Mouse (Mus musculus) hindbrain, embryonic 11.5 days (tissue): Measurements from ENCODE around the gene Olfr646. TPM values are rescaled to one million over a fixed set of nuclear protein-coding genes. Genes with fewer than 3 reads are reported as not detected.

Source experiments
- ATAC-seq: fragments of 200-750 bp; cut with Nextera tagmentation; 2 replicates; pipeline ENCODE4 v1.8.0; 2017; ENCODE audit warnings: mild to moderate bottlenecking, moderate TSS enrichment, moderate library complexity; ENCODE audit not compliant: low FRiP score
- DNase-seq: peaks from one replicate; pipeline ENCODE4 v3.0.0-alpha.2; 2015; ENCODE audit warnings: low spot score
- H3K27ac ChIP-seq: fragments of 300-500 bp; sonication (generic); 2 replicates; pipeline ENCODE4 v1.5.1; 2014; ENCODE audit warnings: mild to moderate bottlenecking, low read depth, low read length
- H3K27me3 ChIP-seq: fragments of 300-500 bp; sonication (generic); 2 replicates; pipeline ENCODE4 v1.6.1; 2014; ENCODE audit warnings: mild to moderate bottlenecking, low read length, moderate library complexity, mixed read lengths; ENCODE audit not compliant: control insufficient read depth, insufficient read depth
- H3K36me3 ChIP-seq: fragments of 300-500 bp; sonication (generic); 2 replicates; pipeline ENCODE4 v1.6.1; 2014; ENCODE audit warnings: mild to moderate bottlenecking, low read length, moderate library complexity, mixed read lengths; ENCODE audit not compliant: control insufficient read depth, insufficient read depth
- H3K4me1 ChIP-seq: fragments of 300-500 bp; sonication (generic); replicated peaks from 2 replicates; pipeline ENCODE4 v1.6.1; 2014; ENCODE audit warnings: low read length, mixed read lengths; ENCODE audit not compliant: control insufficient read depth, insufficient read depth
- H3K4me2 ChIP-seq: fragments of 300-500 bp; sonication (generic); replicated peaks from 2 replicates; pipeline ENCODE4 v1.6.1; 2014; ENCODE audit warnings: mild to moderate bottlenecking, low read depth, low read length
- H3K4me3 ChIP-seq: fragments of 300-500 bp; sonication (generic); 2 replicates; pipeline ENCODE4 v1.5.1; 2014; ENCODE audit warnings: low read depth, low read length
- H3K9ac ChIP-seq: fragments of 300-500 bp; sonication (generic); 2 replicates; pipeline ENCODE4 v1.6.1; 2014; ENCODE audit warnings: low read depth, low read length
- H3K9me3 ChIP-seq: fragments of 300-500 bp; sonication (generic); 2 replicates; pipeline ENCODE4 v1.6.1; 2016; ENCODE audit warnings: low read length; ENCODE audit not compliant: control insufficient read depth
- WGBS: fragments of 180-500 bp; shearing (Covaris S2); extraction: QIAGEN DNeasy Blood & Tissue Kit; methylation state at CpG from one replicate; pipeline ENCODE4 v1.1.7; 2014; 5-methylcytosine and 5-hydroxymethylcytosine counted together
- polyA plus RNA-seq: library from polyadenylated mRNA; unstranded; fragments of >200 nt; fragmentation: Nextera tagmentation; extraction: Ambion mirVana; gene quantifications from 2 replicates; pipeline ENCODE4 v1.2.1, GENCODE M21; 2014

Olfr646 gene
- polyA plus RNA-seq, result not detected in 2 replicates

DNA sequence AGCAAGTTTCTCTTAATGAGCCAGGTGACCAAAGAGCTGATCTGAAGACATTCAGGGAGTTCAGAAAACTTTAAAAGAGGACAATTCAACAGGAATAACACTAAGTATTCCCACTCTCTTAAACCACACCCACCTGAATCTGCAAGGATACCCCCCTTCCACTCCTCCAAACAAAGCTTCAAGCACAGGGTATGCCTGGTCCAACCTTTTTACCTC lies at the start of gene Olfr646:
TSS of gene Olfr646 (plus strand) at position 117 of the 216 bp plus-strand sequence.
- no peaks in the 10 kb centered on the region for H3K36me3 ChIP-seq
- ATAC-seq (no peak), DNase-seq (no peak)
- H3K4me1 ChIP-seq, result no peaks in the 10 kb centered on the region
- H3K4me2 ChIP-seq, result no peak within 1 kb of the TSS
- H3K4me3 ChIP-seq, result no peak within 1 kb of the TSS
- H3K27me3 ChIP-seq, result no peaks in the 10 kb centered on the region
- H3K9me3 ChIP-seq, result no peaks in the 10 kb centered on the region
- H3K9ac ChIP-seq, result no peak within 1 kb of the TSS
- no peak within 1 kb of the TSS for H3K27ac ChIP-seq

DNA sequence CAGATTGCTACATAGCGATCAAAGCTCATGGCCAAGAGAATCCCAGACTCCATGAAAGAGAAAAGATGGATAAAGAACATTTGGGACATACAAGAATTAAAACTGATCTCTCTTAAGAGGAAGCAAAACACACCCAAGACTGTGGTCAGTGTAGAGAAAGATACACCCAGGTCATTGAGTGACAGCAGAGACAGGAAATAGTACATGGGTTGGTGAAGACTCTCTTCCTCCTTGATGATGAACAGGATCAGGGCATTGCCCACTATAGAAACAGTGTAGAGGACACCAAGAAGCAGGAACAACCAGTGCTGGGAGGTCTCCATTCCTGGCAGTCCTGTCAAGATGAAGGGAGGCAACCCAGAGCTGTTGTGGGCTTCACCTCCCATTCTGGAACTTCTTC lies 45.5 kb upstream of the Olfr646 start:
- Histone ChIP-seq H3K9me3 (no peaks in the 10 kb centered on the region), H3K27ac (no peak overlapping the region), H3K4me2 (no peak overlapping the region), H3K27me3 (no peaks in the 10 kb centered on the region), H3K36me3 (no peaks in the 10 kb centered on the region), H3K4me1 (no peaks in the 10 kb centered on the region), H3K9ac (no peak overlapping the region), H3K4me3 (no peak overlapping the region)
- no peak for DNase-seq
- no peak for ATAC-seq
- WGBS, result 96% methylated on average over 1 of the region's 1 CpGs

DNA sequence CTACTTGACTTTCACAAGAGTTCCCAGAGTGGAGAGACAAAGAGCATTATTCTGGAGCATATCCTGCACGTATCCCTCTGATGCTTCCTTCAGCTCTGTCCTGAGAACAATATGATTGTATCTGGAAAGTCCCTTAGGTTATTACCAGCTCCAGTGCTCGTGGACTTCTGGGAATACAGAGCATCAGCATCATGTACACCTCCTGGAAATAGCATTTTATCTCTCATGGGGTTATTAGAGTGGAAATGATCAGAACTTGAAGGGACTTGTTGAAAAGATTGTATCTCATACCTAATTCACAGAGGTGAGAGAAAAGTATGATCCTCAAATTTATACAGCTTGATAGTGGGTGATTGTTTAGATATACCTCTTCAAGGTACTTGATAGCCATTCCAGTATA lies 43.3 kb upstream of the Olfr646 start, which contains the start of gene 4930516K23Rik:
TSS of gene 4930516K23Rik (minus strand) at position 101 of the 400 bp plus-strand sequence.
- DNase-seq (no peak), ATAC-seq (no peak)
- no peaks in the 10 kb centered on the region for H3K27me3 ChIP-seq
- H3K9ac ChIP-seq, result no peak within 1 kb of the TSS
- H3K9me3 ChIP-seq, result no peaks in the 10 kb centered on the region
- H3K4me2 ChIP-seq, result no peak within 1 kb of the TSS
- WGBS, result 63% methylated on average over 2 of the region's 2 CpGs
- no peaks in the 10 kb centered on the region for H3K36me3 ChIP-seq
- no peaks in the 10 kb centered on the region for H3K4me1 ChIP-seq
- no peak within 1 kb of the TSS for H3K4me3 ChIP-seq
- H3K27ac ChIP-seq, result no peak within 1 kb of the TSS

DNA sequence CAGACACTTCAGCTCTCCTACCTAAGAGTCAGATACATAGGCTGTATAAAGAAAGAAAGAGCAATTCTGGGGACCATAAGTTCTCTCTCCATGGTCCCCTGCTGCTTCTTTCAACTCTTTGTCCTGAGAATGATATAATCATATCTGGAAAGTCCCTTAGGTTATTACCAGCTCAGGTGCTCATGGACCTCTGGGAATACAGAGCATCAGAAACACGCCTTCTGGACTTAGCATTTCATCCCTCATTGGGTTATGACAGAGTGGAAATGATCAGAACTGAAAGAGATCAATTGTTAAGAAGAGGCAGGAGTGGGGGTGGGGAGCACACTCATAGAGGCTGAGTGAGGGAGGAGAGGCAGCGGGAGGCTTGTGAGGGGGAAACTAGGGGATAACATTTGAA lies 32.9 kb upstream of the Olfr646 start, which contains the start of gene Olfr644:
TSS of gene Olfr644 (minus strand) at position 101 of the 400 bp plus-strand sequence.
- 72% methylated on average over 2 of the region's 2 CpGs for WGBS
- Histone ChIP-seq H3K9ac (no peak within 1 kb of the TSS), H3K4me3 (no peak within 1 kb of the TSS), H3K4me2 (no peak within 1 kb of the TSS), H3K4me1 (no peaks in the 10 kb centered on the region), H3K27ac (no peak within 1 kb of the TSS), H3K27me3 (no peaks in the 10 kb centered on the region), H3K9me3 (no peaks in the 10 kb centered on the region), H3K36me3 (no peaks in the 10 kb centered on the region)
- DNase-seq (no peak), ATAC-seq (no peak)

DNA sequence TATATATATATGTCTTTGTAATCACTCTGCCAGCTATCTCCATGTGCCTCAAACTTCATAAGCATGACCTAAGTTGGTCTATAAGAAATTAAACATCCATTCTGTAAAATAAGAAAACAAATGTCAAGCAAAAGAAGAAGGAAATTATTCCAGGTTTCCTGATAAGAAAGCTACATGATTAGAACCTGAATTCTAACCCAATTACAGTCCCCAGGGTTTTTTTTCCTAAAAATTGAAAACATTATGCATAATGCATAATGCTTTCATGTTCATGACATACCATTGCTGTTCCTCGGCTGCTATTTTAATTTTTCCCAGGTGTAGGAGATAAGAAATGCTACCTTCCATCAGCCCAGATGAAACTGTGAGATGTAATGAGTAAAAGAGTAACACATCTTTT lies 19.3 kb upstream of the Olfr646 start, which contains the start of gene Olfr645:
TSS of gene Olfr645 (minus strand) at position 101 of the 400 bp plus-strand sequence.
- no peak for ATAC-seq
- 85% methylated on average over 1 of the region's 1 CpGs for WGBS

DNA sequence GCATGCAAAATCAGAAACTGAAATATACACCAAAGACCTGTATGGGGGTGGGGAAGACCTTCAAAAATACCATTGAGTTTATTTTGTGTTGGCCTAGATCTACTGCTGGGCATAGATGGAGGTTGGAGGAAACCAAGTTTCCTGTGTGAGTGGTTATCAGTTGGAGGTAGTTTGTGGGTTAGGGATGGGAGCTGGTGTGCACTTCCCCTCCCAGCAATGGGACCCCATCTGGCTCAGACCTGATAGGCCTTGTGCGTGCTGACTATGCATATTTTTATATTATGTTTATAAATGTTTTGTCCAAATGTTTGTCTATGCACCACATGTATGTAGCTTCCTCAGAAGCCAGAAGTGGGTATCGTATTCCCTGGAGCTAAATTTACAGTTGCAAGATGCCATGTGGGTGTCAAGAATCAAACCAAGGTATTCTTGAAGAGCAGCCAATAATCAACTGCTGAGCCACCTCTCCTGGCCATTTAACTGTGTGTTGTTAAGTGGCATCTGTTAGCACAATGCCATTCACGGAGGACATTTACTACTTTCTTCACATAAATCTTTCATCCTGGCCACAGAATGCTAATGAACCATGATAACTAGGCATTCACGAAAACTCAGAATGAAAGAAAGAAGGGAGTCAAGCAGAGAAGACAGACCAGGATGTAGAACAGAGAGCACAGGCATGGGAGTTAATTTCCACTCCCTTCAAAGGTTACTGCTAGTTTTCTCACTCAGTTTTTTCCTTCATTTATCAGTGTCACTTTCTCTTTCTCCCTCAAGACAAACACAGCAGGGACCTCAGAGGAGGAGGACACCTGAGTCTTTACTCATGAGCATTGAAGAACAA lies 538 bp upstream of the Olfr646 start:
- DNase-seq, result no peak
- no peak for ATAC-seq
- WGBS, result 58% methylated on average over 4 of the region's 4 CpGs
- Histone ChIP-seq H3K4me3 (no peak overlapping the region), H3K9me3 (no peaks in the 10 kb centered on the region), H3K4me2 (no peak overlapping the region), H3K27ac (no peak overlapping the region), H3K9ac (no peak overlapping the region), H3K36me3 (no peaks in the 10 kb centered on the region), H3K4me1 (no peaks in the 10 kb centered on the region), H3K27me3 (no peaks in the 10 kb centered on the region)

More for the DNA sequence above, 19.3 kb upstream of the Olfr646 start, which contains the start of gene Olfr645:
- DNase-seq, result no peak
- H3K9me3 ChIP-seq, result no peaks in the 10 kb centered on the region
- no peak within 1 kb of the TSS for H3K4me2 ChIP-seq
- H3K27me3 ChIP-seq, result no peaks in the 10 kb centered on the region
- H3K9ac ChIP-seq, result no peak within 1 kb of the TSS
- H3K4me1 ChIP-seq, result no peaks in the 10 kb centered on the region
- no peak within 1 kb of the TSS for H3K4me3 ChIP-seq
- H3K36me3 ChIP-seq, result no peaks in the 10 kb centered on the region
- no peak within 1 kb of the TSS for H3K27ac ChIP-seq

DNA sequence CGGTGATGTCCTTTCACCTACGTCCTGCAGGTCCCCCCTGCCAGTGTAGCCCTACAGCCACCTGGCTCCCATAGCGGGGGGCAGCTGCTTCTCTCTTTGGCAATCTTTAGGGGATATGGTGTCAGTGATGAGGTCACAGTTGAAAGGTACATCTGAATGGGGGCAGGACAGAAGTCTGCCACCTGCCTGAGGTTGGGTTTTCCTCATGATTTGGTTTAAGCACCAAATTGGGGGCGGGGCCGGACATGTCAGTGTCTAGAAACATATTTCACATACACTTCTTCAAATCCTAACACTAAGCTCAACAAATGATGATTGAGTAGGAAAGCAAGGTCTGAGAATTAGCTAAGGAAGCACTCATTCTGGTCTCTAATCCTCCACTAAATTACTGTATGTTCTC lies 25.1 kb downstream of the Olfr646 start, which contains the start of gene Ubqln5:
TSS of gene Ubqln5 (minus strand) at position 101 of the 400 bp plus-strand sequence.
- Histone ChIP-seq H3K4me1 (no peaks in the 10 kb centered on the region), H3K4me3 (no peak within 1 kb of the TSS), H3K4me2 (no peak within 1 kb of the TSS), H3K27me3 (no peaks in the 10 kb centered on the region), H3K27ac (no peak within 1 kb of the TSS), H3K9me3 (no peaks in the 10 kb centered on the region), H3K9ac (no peak within 1 kb of the TSS), H3K36me3 (no peaks in the 10 kb centered on the region)
- WGBS, result 90% methylated on average over 5 of the region's 5 CpGs
- DNase-seq (no peak), ATAC-seq (no peak)

DNA sequence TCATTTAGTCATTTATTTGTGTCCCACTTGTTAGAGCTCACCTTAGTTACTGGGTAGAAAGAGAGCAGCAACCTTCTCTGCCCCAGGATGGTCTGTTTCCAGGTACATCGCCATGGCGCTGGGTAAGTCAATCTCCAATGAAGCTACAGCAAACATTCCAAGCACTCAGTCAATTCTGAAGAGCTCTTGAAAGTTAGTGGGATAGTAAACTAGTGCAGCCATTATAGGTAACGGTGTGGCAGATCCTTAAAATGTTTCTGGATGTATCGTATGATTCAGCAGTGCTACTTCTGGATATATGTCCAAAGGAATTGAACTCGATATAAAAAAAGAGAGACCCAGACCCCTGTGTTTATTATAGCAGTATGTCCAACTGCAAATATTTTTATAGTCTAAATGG lies 32.6 kb downstream of the Olfr646 start, which contains the start of gene Olfr643:
TSS of gene Olfr643 (minus strand) at position 101 of the 400 bp plus-strand sequence.
- no peaks in the 10 kb centered on the region for H3K27me3 ChIP-seq
- ATAC-seq (no peak), DNase-seq (no peak)
- WGBS, result 87% methylated on average over 5 of the region's 5 CpGs
- H3K9ac ChIP-seq, result no peak within 1 kb of the TSS
- H3K27ac ChIP-seq, result no peak within 1 kb of the TSS
- no peaks in the 10 kb centered on the region for H3K9me3 ChIP-seq
- no peaks in the 10 kb centered on the region for H3K4me1 ChIP-seq
- no peaks in the 10 kb centered on the region for H3K36me3 ChIP-seq
- no peak within 1 kb of the TSS for H3K4me3 ChIP-seq
- no peak within 1 kb of the TSS for H3K4me2 ChIP-seq

DNA sequence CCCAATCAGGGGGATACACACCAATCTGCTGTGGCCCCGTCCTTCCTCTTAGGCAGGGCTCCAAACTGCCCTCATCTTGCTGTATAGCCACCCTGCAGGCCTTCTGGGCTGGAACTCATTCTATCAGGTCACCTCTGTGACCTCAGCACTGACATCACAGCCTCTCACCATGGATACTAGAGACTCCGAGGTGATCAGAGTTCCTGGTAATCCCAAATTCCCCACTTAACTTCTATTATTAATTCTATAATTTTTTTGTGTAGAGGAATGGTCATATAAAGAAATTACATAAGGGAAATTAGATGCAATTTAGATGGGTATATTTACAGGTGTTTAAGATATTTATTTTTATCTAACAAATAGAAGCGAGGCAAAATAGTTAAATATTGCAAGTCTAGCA lies 38.5 kb downstream of the Olfr646 start, which contains the start of gene Ubqln3:
TSS of gene Ubqln3 (minus strand) at position 101 of the 400 bp plus-strand sequence.
- Histone ChIP-seq H3K4me1 (no peaks in the 10 kb centered on the region), H3K9me3 (no peaks in the 10 kb centered on the region), H3K4me2 (no peak within 1 kb of the TSS), H3K36me3 (no peaks in the 10 kb centered on the region), H3K27ac (no peak within 1 kb of the TSS), H3K4me3 (no peak within 1 kb of the TSS), H3K27me3 (no peaks in the 10 kb centered on the region), H3K9ac (no peak within 1 kb of the TSS)
- DNase-seq, result no peak
- no peak for ATAC-seq
- 80% methylated on average over 3 of the region's 3 CpGs for WGBS
